Mouse (Mus musculus) heart, adult 18-20 months (tissue): ENCODE data around the gene Kcnip2. TPM values are rescaled to one million over a fixed set of nuclear protein-coding genes. Genes with fewer than 3 reads are reported as not detected.

ENCODE experiments used
- DNase-seq, 2 experiments: peaks; one replicate each; pipeline ENCODE4 v3.0.0; 2021 to 2022; ENCODE audit warnings: mixed read lengths in 1 of 2
- total RNA-seq, 2 experiments: library from RNA; stranded (reverse); gene quantifications; 2 replicates each; pipeline ENCODE4 v1.2.3; 2021

The Kcnip2 gene
- total RNA-seq, 2 experiments from 2014 or later = 176 to 206 TPM

- peak; percentile 83 to 85 for DNase-seq
These were observed 33.4 kb downstream of the Kcnip2 start for GRCm38 (mm10) chr19:45782315-45783001.

GRCm38 (mm10) chr19:45781676-45782075 is 34.2 kb downstream of the Kcnip2 start:
- no peak for DNase-seq

GRCm38 (mm10) chr19:45780350-45780915 is 35.4 kb downstream of the Kcnip2 start:
- DNase-seq = no peak

GRCm38 (mm10) chr19:45775486-45775885 is 40.4 kb downstream of the Kcnip2 start:
- DNase-seq = no peak

GRCm38 (mm10) chr19:45771501-45771900 is 44.4 kb downstream of the Kcnip2 start:
- DNase-seq = no peak

GRCm38 (mm10) chr19:45760810-45761209 is 55.1 kb downstream of the Kcnip2 start:
- DNase-seq = no peak

- no peak for DNase-seq
These were observed 57.2 kb downstream of the Kcnip2 start for GRCm38 (mm10) chr19:45758671-45759070.

GRCm38 (mm10) chr19:45753551-45753950 is 62.3 kb downstream of the Kcnip2 start:
- no peak for DNase-seq

- DNase-seq = no peak
These were observed 64.0 kb downstream of the Kcnip2 start for GRCm38 (mm10) chr19:45751881-45752280.

- peak; percentile 84 to 91 for DNase-seq
These were observed 66.4 kb downstream of the Kcnip2 start, which contains the start of gene Npm3 for GRCm38 (mm10) chr19:45749243-45750043. Gene Npm3 (minus strand): TSS chr19:45749591.

- peak in 1 of 2 experiments; percentile 30 for DNase-seq
These were observed 67.1 kb downstream of the Kcnip2 start for GRCm38 (mm10) chr19:45748691-45749242.

- DNase-seq = no peak
These were observed 67.7 kb downstream of the Kcnip2 start for GRCm38 (mm10) chr19:45748206-45748605.

- peak; percentile 78 to 92 for DNase-seq
These were observed 68.6 kb downstream of the Kcnip2 start for GRCm38 (mm10) chr19:45747028-45747867.

- DNase-seq = peak; percentile 81 to 89
These were observed 69.5 kb downstream of the Kcnip2 start for GRCm38 (mm10) chr19:45746153-45747020.

- DNase-seq = no peak
These were observed 70.3 kb downstream of the Kcnip2 start for GRCm38 (mm10) chr19:45745344-45746152.

- DNase-seq = no peak
These were observed 72.2 kb downstream of the Kcnip2 start for GRCm38 (mm10) chr19:45743619-45744018.

GRCm38 (mm10) chr19:45742984-45743575 is 72.8 kb downstream of the Kcnip2 start:
- no peak for DNase-seq

GRCm38 (mm10) chr19:45742218-45742983 is 73.5 kb downstream of the Kcnip2 start, which contains the start of gene Fgf8:
Gene Fgf8 (minus strand): TSS chr19:45742915.
- DNase-seq = peak in 1 of 2 experiments; percentile 33
